Mouse (Mus musculus) neural tube, embryonic 14.5 days (tissue): ENCODE data around the gene Soat2. TPM values are rescaled to one million over a fixed set of nuclear protein-coding genes. Genes with fewer than 3 reads are reported as not detected.

ENCODE experiments used
- polyA plus RNA-seq: library from polyadenylated mRNA; unstranded; fragments of >200 nt; fragmentation: Nextera tagmentation; extraction: Ambion mirVana; gene quantifications from 2 replicates; pipeline ENCODE4 v1.2.1, GENCODE M21; 2014

Soat2 gene
- polyA plus RNA-seq, 1 experiment from 2014 or later, result not detected

Other genes starting within 250 kb of the Soat2 start
- gene Krt4, start 225.8 kb upstream of the Soat2 start, polyA plus RNA-seq, result 0.09 and 0.12 TPM in 2 replicates
- 0.24 TPM in 2 replicates for gene Krt79, start 210.2 kb upstream of the Soat2 start, polyA plus RNA-seq
- gene Krt78, start 196.2 kb upstream of the Soat2 start, polyA plus RNA-seq, result 0.08 TPM in 1 of 2 replicates, not detected in the other
- gene Krt8, start 146.0 kb upstream of the Soat2 start, polyA plus RNA-seq, result 0.49 and 1.4 TPM in 2 replicates
- 0.61 and 0.75 TPM in 2 replicates for gene Krt18, start 122.3 kb upstream of the Soat2 start, polyA plus RNA-seq
- gene Eif4b, start 76.8 kb upstream of the Soat2 start, polyA plus RNA-seq, result 77.6 and 96.9 TPM in 2 replicates
- gene Tns2, start 50.1 kb upstream of the Soat2 start, polyA plus RNA-seq, result 4.3 and 9.5 TPM in 2 replicates
- 59.6 and 61.8 TPM in 2 replicates for gene Spryd3, start 14.3 kb upstream of the Soat2 start, polyA plus RNA-seq
- 0.74 and 1.7 TPM in 2 replicates for gene Igfbp6, start 6.2 kb upstream of the Soat2 start, polyA plus RNA-seq
- 38.2 and 52.9 TPM in 2 replicates for gene Zfp740, start 52.7 kb downstream of the Soat2 start, polyA plus RNA-seq
- gene Csad, start 54.2 kb downstream of the Soat2 start, polyA plus RNA-seq, result 28.7 and 36.5 TPM in 2 replicates
- gene Itgb7, start 81.4 kb downstream of the Soat2 start, polyA plus RNA-seq, result 0.55 and 1.6 TPM in 2 replicates
- 4.3 and 6.9 TPM in 2 replicates for gene Rarg, start 107.0 kb downstream of the Soat2 start, polyA plus RNA-seq
- gene Gm9918, start 120.0 kb downstream of the Soat2 start, polyA plus RNA-seq, result not detected in 2 replicates
- 54.0 and 55.1 TPM in 2 replicates for gene Mfsd5, start 128.9 kb downstream of the Soat2 start, polyA plus RNA-seq
- gene Espl1, start 145.7 kb downstream of the Soat2 start, polyA plus RNA-seq, result 3.4 and 4.4 TPM in 2 replicates
- gene Pfdn5, start 175.6 kb downstream of the Soat2 start, polyA plus RNA-seq, result 546 and 560 TPM in 2 replicates
- gene Myg1, start 181.2 kb downstream of the Soat2 start, polyA plus RNA-seq, result 89.1 and 99.2 TPM in 2 replicates
- 25.8 and 26.8 TPM in 2 replicates for gene Aaas, start 200.2 kb downstream of the Soat2 start, polyA plus RNA-seq
- gene Sp7, start 216.7 kb downstream of the Soat2 start, polyA plus RNA-seq, result 0.39 and 4.0 TPM in 2 replicates